Mouse (Mus musculus) forebrain, postnatal 0 days (tissue): Measurements from ENCODE around the gene Fgf14. TPM values are rescaled to one million over a fixed set of nuclear protein-coding genes. Genes with fewer than 3 reads are reported as not detected.

Source experiments
- ATAC-seq: fragments of 200-750 bp; cut with Nextera tagmentation; 2 replicates; pipeline ENCODE4 v1.8.0; 2017; ENCODE audit warnings: mild to moderate bottlenecking, moderate library complexity
- DNase-seq: peaks from one replicate; pipeline ENCODE4 v3.0.0-alpha.2; 2015
- H3K27ac ChIP-seq: fragments of 300-500 bp; sonication (generic); 2 replicates; pipeline ENCODE4 v1.5.1; 2014; ENCODE audit warnings: low read depth, mild to moderate bottlenecking, antibody characterized with exemption, low read length, moderate library complexity, mixed read lengths
- H3K27me3 ChIP-seq: fragments of 300-500 bp; sonication (generic); 2 replicates; pipeline ENCODE4 v1.6.1; 2014; ENCODE audit warnings: mild to moderate bottlenecking, low read length, mixed read lengths; ENCODE audit not compliant: insufficient read depth
- H3K36me3 ChIP-seq: fragments of 300-500 bp; sonication (generic); 2 replicates; pipeline ENCODE4 v1.6.1; 2014; ENCODE audit warnings: mild to moderate bottlenecking, moderate library complexity; ENCODE audit not compliant: insufficient read depth
- H3K4me1 ChIP-seq: fragments of 300-500 bp; sonication (generic); 2 replicates; pipeline ENCODE4 v1.6.1; 2014; ENCODE audit warnings: antibody characterized with exemption; ENCODE audit not compliant: insufficient read depth
- H3K4me2 ChIP-seq: fragments of 300-500 bp; sonication (generic); 2 replicates; pipeline ENCODE4 v1.6.1; 2014; ENCODE audit warnings: low read depth, mild to moderate bottlenecking, moderate library complexity
- H3K4me3 ChIP-seq: fragments of 300-500 bp; sonication (generic); 2 replicates; pipeline ENCODE4 v1.5.1; 2014; ENCODE audit warnings: low read depth, low read length, mixed read lengths
- H3K9ac ChIP-seq: fragments of 300-500 bp; sonication (generic); 2 replicates; pipeline ENCODE4 v1.6.1; 2014; ENCODE audit warnings: mild to moderate bottlenecking
- H3K9me3 ChIP-seq: fragments of 300-500 bp; sonication (generic); 2 replicates; pipeline ENCODE4 v1.6.1; 2016; ENCODE audit warnings: low read length
- CTCF ChIP-seq: sonication (generic); IDR thresholded peaks from 2 replicates; pipeline ENCODE4 v1.5.1; 2016; ENCODE audit warnings: antibody characterized with exemption, control low read depth, low read depth
- WGBS: fragments of 180-500 bp; shearing (Covaris S2); extraction: QIAGEN DNeasy Blood & Tissue Kit; methylation state at CpG from one replicate; pipeline ENCODE4 v1.1.7; 2014; 5-methylcytosine and 5-hydroxymethylcytosine counted together
- polyA plus RNA-seq: library from polyadenylated mRNA; unstranded; fragments of >200 nt; fragmentation: Nextera tagmentation; extraction: Ambion mirVana; gene quantifications from 2 replicates; pipeline ENCODE4 v1.2.1, GENCODE M21; 2015
- total RNA-seq: library from RNA; depleted of rRNA; stranded (reverse); fragments of >200 nt; gene quantifications from 2 replicates; pipeline ENCODE4 v1.2.3, GENCODE M21; 2014

Gene Fgf14
- total and polyA plus RNA-seq, 2 experiments from 2014 or later, result 32.4 to 46.8 TPM

- no peak for DNase-seq
- no peak overlapping the region for H3K27ac ChIP-seq
- no peak overlapping the region for H3K9ac ChIP-seq
- H3K36me3 ChIP-seq, result no peaks in the 10 kb centered on the region
- WGBS, result 67% methylated on average over 2 of the region's 2 CpGs
- H3K27me3 ChIP-seq, result no peaks in the 10 kb centered on the region
- no peaks in the 10 kb centered on the region for H3K9me3 ChIP-seq
- no peak overlapping the region for H3K4me2 ChIP-seq
- no peak for TF ChIP-seq CTCF
- no peaks in the 10 kb centered on the region for H3K4me1 ChIP-seq
- H3K4me3 ChIP-seq, result no peak overlapping the region
- no peak for ATAC-seq
These were observed 412.3 kb downstream of the Fgf14 start for GRCm38 (mm10) chr14:124264541-124265059.

GRCm38 (mm10) chr14:124263199-124263598 lies 413.7 kb downstream of the Fgf14 start:
- no peak for TF ChIP-seq CTCF
- H3K4me2 ChIP-seq, result no peak overlapping the region
- H3K9ac ChIP-seq, result no peak overlapping the region
- no peak overlapping the region for H3K4me3 ChIP-seq
- H3K4me1 ChIP-seq, result no peaks in the 10 kb centered on the region
- H3K27me3 ChIP-seq, result no peaks in the 10 kb centered on the region
- no peak for ATAC-seq
- no peaks in the 10 kb centered on the region for H3K9me3 ChIP-seq
- no peaks in the 10 kb centered on the region for H3K36me3 ChIP-seq
- no peak overlapping the region for H3K27ac ChIP-seq
- no peak for DNase-seq

- no peak for ATAC-seq
- 63% methylated on average over 1 of the region's 1 CpGs for WGBS
These were observed 429.4 kb downstream of the Fgf14 start for GRCm38 (mm10) chr14:124247517-124247916.

GRCm38 (mm10) chr14:124223445-124223844 lies 453.5 kb downstream of the Fgf14 start:
- Histone ChIP-seq H3K9me3 (no peaks in the 10 kb centered on the region), H3K27me3 (no peaks in the 10 kb centered on the region), H3K4me2 (no peak overlapping the region), H3K9ac (no peak overlapping the region), H3K36me3 (no peaks in the 10 kb centered on the region), H3K27ac (no peak overlapping the region), H3K4me1 (peaks cover 3% of the 10 kb centered on the region; the same call in 1 of the 2 replicates), H3K4me3 (no peak overlapping the region)
- ATAC-seq (peak; percentile 71), DNase-seq (peak; percentile 29)
- WGBS, result 45% methylated on average over 2 of the region's 2 CpGs
- no peak for TF ChIP-seq CTCF

More at GRCm38 (mm10) chr14:124247517-124247916, 429.4 kb downstream of the Fgf14 start:
- no peak for DNase-seq
- Histone ChIP-seq H3K27me3 (no peaks in the 10 kb centered on the region), H3K36me3 (no peaks in the 10 kb centered on the region), H3K9me3 (no peaks in the 10 kb centered on the region), H3K4me2 (no peak overlapping the region), H3K9ac (no peak overlapping the region), H3K27ac (no peak overlapping the region), H3K4me1 (no peaks in the 10 kb centered on the region), H3K4me3 (no peak overlapping the region)
- no peak for TF ChIP-seq CTCF

GRCm38 (mm10) chr14:124222447-124222846 lies 454.5 kb downstream of the Fgf14 start:
- Histone ChIP-seq H3K9me3 (no peaks in the 10 kb centered on the region), H3K9ac (no peak overlapping the region), H3K4me2 (no peak overlapping the region), H3K27me3 (no peaks in the 10 kb centered on the region), H3K36me3 (no peaks in the 10 kb centered on the region), H3K4me1 (peaks cover 3% of the 10 kb centered on the region; the same call in 1 of the 2 replicates), H3K4me3 (no peak overlapping the region), H3K27ac (no peak overlapping the region)
- WGBS, result 17% methylated on average over 1 of the region's 1 CpGs
- DNase-seq (peak; percentile 51), ATAC-seq (peak; percentile 61; the same call in 1 of the 2 replicates)
- peak; percentile 60 for TF ChIP-seq CTCF

- no peak overlapping the region for H3K9ac ChIP-seq
- H3K4me1 ChIP-seq, result peaks cover 3% of the 10 kb centered on the region; the same call in 1 of the 2 replicates
- no peaks in the 10 kb centered on the region for H3K27me3 ChIP-seq
- H3K27ac ChIP-seq, result no peak overlapping the region
- peak; percentile 50 for TF ChIP-seq CTCF
- DNase-seq, result peak; percentile 60
- no peak overlapping the region for H3K4me3 ChIP-seq
- ATAC-seq, result no peak
- no peaks in the 10 kb centered on the region for H3K36me3 ChIP-seq
- no peak overlapping the region for H3K4me2 ChIP-seq
- WGBS, result 60% methylated on average over 2 of the region's 2 CpGs
- no peaks in the 10 kb centered on the region for H3K9me3 ChIP-seq
These were observed 455.9 kb downstream of the Fgf14 start for GRCm38 (mm10) chr14:124220979-124221378.

- H3K4me1 ChIP-seq, result peaks cover 17% of the 10 kb centered on the region
- WGBS, result 5% methylated on average over 7 of the region's 7 CpGs
- peak; percentile 82 for DNase-seq
- peak overlapping the region; percentile 19; the same call in 1 of the 2 replicates for H3K4me3 ChIP-seq
- no peaks in the 10 kb centered on the region for H3K9me3 ChIP-seq
- no peaks in the 10 kb centered on the region for H3K36me3 ChIP-seq
- no peak overlapping the region for H3K9ac ChIP-seq
- H3K27me3 ChIP-seq, result no peaks in the 10 kb centered on the region
- peak; percentile 64 for TF ChIP-seq CTCF
- H3K27ac ChIP-seq, result no peak overlapping the region
- H3K4me2 ChIP-seq, result peak overlapping the region; percentile 38
- ATAC-seq, result peak; percentile 70
These were observed 481.1 kb downstream of the Fgf14 start for GRCm38 (mm10) chr14:124195806-124196205.
